In the genomic region with DNA sequence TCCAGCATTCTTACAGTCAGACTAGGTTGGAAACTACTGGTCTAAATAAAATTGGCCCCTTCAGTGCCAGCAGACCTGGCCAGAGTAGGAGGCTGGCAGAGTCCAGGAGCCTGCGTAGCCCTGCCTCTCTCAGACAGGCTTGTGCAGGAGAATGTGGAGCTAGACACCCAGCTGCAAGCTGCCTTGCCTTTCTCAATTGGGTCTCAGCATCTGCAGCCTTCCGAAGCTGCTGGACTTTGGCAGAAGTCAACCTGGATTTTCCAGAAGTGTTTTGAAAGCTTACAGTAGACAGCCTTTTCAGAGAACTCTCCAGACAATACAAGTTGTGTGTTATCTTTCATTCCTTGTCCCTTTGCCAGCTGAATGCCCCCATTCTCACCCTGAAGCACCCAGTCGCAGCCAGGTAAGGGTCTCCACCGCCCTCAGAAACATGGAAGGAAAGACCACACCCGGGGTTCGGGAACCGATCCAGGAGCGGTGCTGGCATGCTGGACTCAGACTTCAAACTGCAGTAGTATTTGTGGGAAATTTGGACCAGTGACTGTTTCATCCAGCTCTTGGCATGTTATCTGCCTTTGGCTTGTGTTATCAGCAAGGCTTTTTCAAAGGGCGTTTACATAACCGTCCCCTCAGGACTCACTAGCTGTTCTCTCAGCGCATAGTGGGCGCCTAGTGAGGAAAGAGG, we compare ENCODE assay signal across 10 mouse cellular contexts.
DNase-seq lines count a peak whose midpoint lies in the region; ATAC-seq lines count a peak whose summit lies in the region.
"Had no signal": no experiment of that assay in that cellular context is flagged by ENCODE, and none has a peak within 500 bp of the region (broad histone marks: within the 10 kb centered on the region; RNA-seq: fewer than 3 reads in every experiment).

No protein-coding gene starts in this region.

- H3K4me2 ChIP-seq in heart, embryonic 13.5 days = peak overlapping the region; percentile 20; the same call in 1 of the 2 replicates
- no peak overlapping the region for H3K4me2 ChIP-seq in hindbrain, embryonic 11.5 days (replicated peaks; ENCODE audit: low read depth, low read length)
- H3K4me2 ChIP-seq: liver, embryonic 15.5 days had no signal

- DNase-seq in layer of hippocampus, adult 11-12 months (ENCODE audit: low spot score) = peak; percentile 28
- DNase-seq in layer of hippocampus, adult 9-10 months (ENCODE audit: low spot score) = no peak
- DNase-seq in cerebellum, postnatal 10 days = peak; percentile 33 to 37
- no peak for DNase-seq in Muller cell, postnatal 12 days (ENCODE audit: inconsistent ontology term)
- DNase-seq in hindbrain, embryonic 11.5 days (ENCODE audit: low spot score) = no peak
- DNase-seq in natural killer cell, adult 2 months (ENCODE audit: low spot score in 2 of 2) = no peak
- DNase-seq: kidney, adult 18-20 months had no signal

- 43% methylated on average over 12 of the region's 12 CpGs for WGBS in heart, embryonic 13.5 days
- WGBS in hindbrain, embryonic 11.5 days = 93% methylated on average over 12 of the region's 12 CpGs

- ATAC-seq in heart, embryonic 13.5 days (ENCODE audit: extremely low read depth, insufficient number of reproducible peaks, low FRiP score, low TSS enrichment) = no peak
- ATAC-seq in megakaryocyte progenitor cell, adult 5-6 weeks (replicated peaks; ENCODE audit: poor library complexity) = peak; percentile 49
- no peak for ATAC-seq in hindbrain, embryonic 11.5 days (ENCODE audit: low FRiP score)

- H3K27me3 ChIP-seq in heart, embryonic 13.5 days (replicated peaks) = no peaks in the 10 kb centered on the region
- no peaks in the 10 kb centered on the region for H3K27me3 ChIP-seq in hindbrain, embryonic 11.5 days (ENCODE audit: control insufficient read depth, insufficient read depth, low read length)
- H3K27me3 ChIP-seq: liver, embryonic 15.5 days had no signal

- H3K36me3 ChIP-seq in heart, embryonic 13.5 days = peaks cover 6% of the 10 kb centered on the region; the same call in 1 of the 2 replicates
- no peaks in the 10 kb centered on the region for H3K36me3 ChIP-seq in hindbrain, embryonic 11.5 days (ENCODE audit: control insufficient read depth, insufficient read depth, low read length)
- H3K36me3 ChIP-seq: liver, embryonic 15.5 days had no signal

- H3K4me1 ChIP-seq in heart, embryonic 13.5 days = peaks cover 31% of the 10 kb centered on the region
- no peaks in the 10 kb centered on the region for H3K4me1 ChIP-seq in hindbrain, embryonic 11.5 days (replicated peaks; ENCODE audit: control insufficient read depth, insufficient read depth, low read length)

- H3K27ac ChIP-seq in heart, embryonic 13.5 days (replicated peaks) = peak overlapping the region; percentile 70
- H3K27ac ChIP-seq in hindbrain, embryonic 11.5 days (ENCODE audit: low read depth, low read length) = no peak overlapping the region
- H3K27ac ChIP-seq: liver, embryonic 15.5 days had no signal

- H3K9ac ChIP-seq in heart, embryonic 13.5 days = no peak overlapping the region
- H3K9ac ChIP-seq in hindbrain, embryonic 11.5 days (ENCODE audit: low read depth, low read length) = no peak overlapping the region
- H3K9ac ChIP-seq: liver, embryonic 15.5 days had no signal

- peaks cover 5% of the 10 kb centered on the region for H3K9me3 ChIP-seq in heart, embryonic 13.5 days
- no peaks in the 10 kb centered on the region for H3K9me3 ChIP-seq in hindbrain, embryonic 11.5 days (ENCODE audit: control insufficient read depth, low read length)
- H3K9me3 ChIP-seq: liver, embryonic 15.5 days had no signal

- no peak overlapping the region for H3K4me3 ChIP-seq in heart, embryonic 13.5 days
- H3K4me3 ChIP-seq in hindbrain, embryonic 11.5 days (ENCODE audit: low read depth, low read length) = no peak overlapping the region
- H3K4me3 ChIP-seq: liver, embryonic 15.5 days had no signal

Comparison
In these comparisons a context has a peak if more than half of its experiments do, and no peak if none do; other contexts are left out.
1. DNase-seq: peak in layer of hippocampus, adult 11-12 months (single experiment) and cerebellum, postnatal 10 days (2 of 2); none in layer of hippocampus, adult 9-10 months (single experiment), Muller cell, postnatal 12 days (single experiment), hindbrain, embryonic 11.5 days (single experiment) and natural killer cell, adult 2 months (0 of 2).